In genomic region chr15:85489751-85490150, GRCm38 (mm10) we compare ENCODE assay signal across 41 mouse cellular contexts. TPM values are rescaled to one million over a fixed set of nuclear protein-coding genes. Genes with fewer than 3 reads are reported as not detected.
DNase-seq lines count a peak whose midpoint lies in the region; ATAC-seq and TF ChIP-seq lines count a peak whose summit lies in the region.
"Had no signal": no experiment of that assay in that cellular context is flagged by ENCODE, and none has a peak within 500 bp of the region (broad histone marks: within the 10 kb centered on the region; RNA-seq: fewer than 3 reads in every experiment).

No protein-coding gene starts in this region.

- DNase-seq in hindbrain, embryonic 11.5 days (ENCODE audit: low spot score) = no peak
- no peak for DNase-seq in hindbrain, postnatal 0 days (ENCODE audit: low spot score)
- DNase-seq in forebrain, embryonic 10.5 days (ENCODE audit: extremely low spot score, low spot score) = no peak
- DNase-seq in forebrain, embryonic 14.5 days (ENCODE audit: low spot score) = peak; percentile 70
- DNase-seq in retina, embryonic 14.5 days (ENCODE audit: low spot score) = peak; percentile 82
- no peak for DNase-seq in yolk sac, embryonic 10.5 days (ENCODE audit: low spot score)
- no peak for DNase-seq in embryo, embryonic 10 days (ENCODE audit: low spot score)
- DNase-seq: adrenal gland, postnatal 25 days; cerebellum, adult 18-20 months; cerebellum, postnatal 10 days; gastrocnemius, postnatal 25 days; heart, adult 18-20 months; heart, postnatal 4 days; kidney, adult 2 months; kidney, postnatal 4 days; liver, embryonic 13.5 days; lung, adult 2 months; lung, postnatal 10 days; thymus, adult 2 months; thymus, postnatal 36 days had no signal

- H3K9me3 ChIP-seq in hindbrain, embryonic 11.5 days (ENCODE audit: control insufficient read depth, low read length) = no peaks in the 10 kb centered on the region
- H3K9me3 ChIP-seq in hindbrain, postnatal 0 days (ENCODE audit: low read length) = no peaks in the 10 kb centered on the region
- peaks cover 12% of the 10 kb centered on the region; the same call in 1 of the 2 replicates for H3K9me3 ChIP-seq in forebrain, embryonic 10.5 days
- H3K9me3 ChIP-seq in forebrain, embryonic 14.5 days (replicated peaks; ENCODE audit: control insufficient read depth, low read length) = peaks cover 10% of the 10 kb centered on the region; the same call in 1 of the 2 replicates
- H3K9me3 ChIP-seq: hindbrain, embryonic 15.5 days; intestine, embryonic 15.5 days; limb, embryonic 10.5 days; limb, embryonic 15.5 days; liver, embryonic 13.5 days had no signal

- TF ChIP-seq CTCF in hindbrain, postnatal 0 days (IDR thresholded peaks at IDR 0.05; ENCODE audit: low read depth) = no peak

- no peak for ATAC-seq in hindbrain, embryonic 11.5 days (ENCODE audit: low FRiP score)
- ATAC-seq in hindbrain, postnatal 0 days = no peak
- peak; percentile 35; the same call in 1 of the 2 replicates for ATAC-seq in forebrain, embryonic 14.5 days
- ATAC-seq: intestine, embryonic 15.5 days; Patski had no signal

- no peaks in the 10 kb centered on the region for H3K27me3 ChIP-seq in hindbrain, embryonic 11.5 days (ENCODE audit: control insufficient read depth, insufficient read depth, low read length)
- no peaks in the 10 kb centered on the region for H3K27me3 ChIP-seq in hindbrain, postnatal 0 days (ENCODE audit: insufficient read depth, low read length)
- peaks cover 54% of the 10 kb centered on the region for H3K27me3 ChIP-seq in forebrain, embryonic 10.5 days (ENCODE audit: poor library complexity, severe bottlenecking)
- no peaks in the 10 kb centered on the region for H3K27me3 ChIP-seq in forebrain, embryonic 14.5 days (replicated peaks; ENCODE audit: control insufficient read depth, insufficient read depth, low read length)
- H3K27me3 ChIP-seq: hindbrain, embryonic 15.5 days; limb, embryonic 15.5 days; Patski had no signal

- H3K4me1 ChIP-seq in hindbrain, embryonic 11.5 days (replicated peaks; ENCODE audit: control insufficient read depth, insufficient read depth, low read length) = peaks cover 9% of the 10 kb centered on the region
- H3K4me1 ChIP-seq in hindbrain, postnatal 0 days (ENCODE audit: insufficient read depth, low read length) = peaks cover 15% of the 10 kb centered on the region
- H3K4me1 ChIP-seq in forebrain, embryonic 10.5 days = peaks cover 50% of the 10 kb centered on the region
- H3K4me1 ChIP-seq in forebrain, embryonic 14.5 days (ENCODE audit: control insufficient read depth, insufficient read depth, low read length) = peaks cover 39% of the 10 kb centered on the region
- H3K4me1 ChIP-seq: heart, embryonic 12.5 days; intestine, embryonic 15.5 days; liver, embryonic 13.5 days had no signal

- WGBS in hindbrain, embryonic 11.5 days = 79% methylated on average over 7 of the region's 7 CpGs
- 41% methylated on average over 7 of the region's 7 CpGs for WGBS in hindbrain, postnatal 0 days
- whole genome bisulfite sequencing in forebrain, embryonic 10.5 days = 69% methylated on average over 7 of the region's 7 CpGs
- WGBS in forebrain, embryonic 14.5 days = 14% methylated on average over 7 of the region's 7 CpGs

- H3K27ac ChIP-seq in hindbrain, embryonic 11.5 days (ENCODE audit: low read depth, low read length) = 0 out of 2 replicates have a peak overlapping the region, but pooled peaks have one; percentile 17
- no peak overlapping the region for H3K27ac ChIP-seq in hindbrain, postnatal 0 days
- H3K27ac ChIP-seq in forebrain, embryonic 10.5 days = peak overlapping the region; percentile 78
- H3K27ac ChIP-seq in forebrain, embryonic 14.5 days (ENCODE audit: low read depth, low read length) = peak overlapping the region; percentile 85
- H3K27ac ChIP-seq: hindbrain, embryonic 15.5 days; intestine, embryonic 15.5 days; kidney, postnatal 0 days; limb, embryonic 10.5 days; limb, embryonic 15.5 days; liver, embryonic 13.5 days; macrophage had no signal

- no peak overlapping the region for H3K9ac ChIP-seq in hindbrain, embryonic 11.5 days (ENCODE audit: low read depth, low read length)
- H3K9ac ChIP-seq in hindbrain, postnatal 0 days (replicated peaks; ENCODE audit: low read length) = no peak overlapping the region
- peak overlapping the region; percentile 45; the same call in 1 of the 2 replicates for H3K9ac ChIP-seq in forebrain, embryonic 14.5 days (ENCODE audit: low read length)
- H3K9ac ChIP-seq: heart, embryonic 12.5 days; hindbrain, embryonic 15.5 days; intestine, embryonic 15.5 days; limb, embryonic 15.5 days; liver, embryonic 13.5 days had no signal

- no peak overlapping the region for H3K4me3 ChIP-seq in hindbrain, embryonic 11.5 days (ENCODE audit: low read depth, low read length)
- H3K4me3 ChIP-seq in hindbrain, postnatal 0 days (ENCODE audit: low read length) = no peak overlapping the region
- no peak overlapping the region for H3K4me3 ChIP-seq in forebrain, embryonic 10.5 days
- no peak overlapping the region for H3K4me3 ChIP-seq in forebrain, embryonic 14.5 days (ENCODE audit: low read depth, low read length)
- H3K4me3 ChIP-seq: erythroblast, embryonic 14.5 days; heart, embryonic 12.5 days; hindbrain, embryonic 15.5 days; intestine, embryonic 15.5 days; limb, embryonic 10.5 days; limb, embryonic 15.5 days; liver, embryonic 13.5 days had no signal

- no peaks in the 10 kb centered on the region for H3K36me3 ChIP-seq in hindbrain, embryonic 11.5 days (ENCODE audit: control insufficient read depth, insufficient read depth, low read length)
- H3K36me3 ChIP-seq in hindbrain, postnatal 0 days (ENCODE audit: insufficient read depth, low read length) = no peaks in the 10 kb centered on the region
- no peaks in the 10 kb centered on the region for H3K36me3 ChIP-seq in forebrain, embryonic 10.5 days (replicated peaks)
- no peaks in the 10 kb centered on the region for H3K36me3 ChIP-seq in forebrain, embryonic 14.5 days (ENCODE audit: control insufficient read depth, insufficient read depth, low read length)
- H3K36me3 ChIP-seq: heart, embryonic 12.5 days; hindbrain, embryonic 15.5 days; intestine, embryonic 15.5 days; limb, embryonic 10.5 days; limb, embryonic 15.5 days; liver, embryonic 13.5 days had no signal

- no peak overlapping the region for H3K4me2 ChIP-seq in hindbrain, embryonic 11.5 days (replicated peaks; ENCODE audit: low read depth, low read length)
- no peak overlapping the region for H3K4me2 ChIP-seq in hindbrain, postnatal 0 days (ENCODE audit: low read depth, low read length)
- H3K4me2 ChIP-seq in forebrain, embryonic 14.5 days (ENCODE audit: low read length) = no peak overlapping the region
- H3K4me2 ChIP-seq: heart, embryonic 12.5 days; hindbrain, embryonic 15.5 days; intestine, embryonic 15.5 days; limb, embryonic 15.5 days; liver, embryonic 13.5 days had no signal

RNA-seq across cellular contexts. Expression of gene 7530416G11Rik, which starts 13.3 kb away (rescaled TPM):
- polyA plus RNA-seq in hindbrain, embryonic 11.5 days (2014; fragmentation: Nextera tagmentation; extraction: Ambion mirVana) = not detected in 2 replicates
- not detected in 2 replicates for total RNA-seq in hindbrain, postnatal 0 days (2014; rRNA removed)
- polyA plus RNA-seq in hindbrain, postnatal 0 days (2015; fragmentation: Nextera tagmentation; extraction: Ambion mirVana) = not detected in 2 replicates
- polyA plus RNA-seq in forebrain, embryonic 10.5 days (2016; fragmentation: Nextera tagmentation; extraction: Ambion mirVana) = not detected in 2 replicates
- polyA plus RNA-seq in forebrain, embryonic 14.5 days (2014; fragmentation: Nextera tagmentation; extraction: Ambion mirVana) = not detected in 2 replicates
- total RNA-seq: adrenal gland, postnatal 25 days; common myeloid progenitor, adult 5-6 weeks; gastrocnemius, adult 18-20 months; gastrocnemius, postnatal 25 days; heart, adult 18-20 months; heart, postnatal 4 days; layer of hippocampus, adult 8-10 months; layer of hippocampus, postnatal 25 days; left cerebral cortex, adult 8-10 months; megakaryocyte-erythroid progenitor cell, adult 5-6 weeks; MEL; neutrophil, adult 5-6 weeks had no signal
- polyA plus RNA-seq: embryonic facial prominence, embryonic 14.5 days; erythroblast, embryonic 14.5 days; frontal cortex, adult 2 months; heart, embryonic 12.5 days; heart, postnatal 0 days; hindbrain, embryonic 15.5 days; intestine, embryonic 15.5 days; kidney, adult 2 months; kidney, postnatal 0 days; limb, embryonic 10.5 days; limb, embryonic 15.5 days; liver, embryonic 13.5 days; lung, adult 2 months; macrophage; neural tube, embryonic 11.5 days; Patski; thymus, adult 2 months had no signal

Comparison
In these comparisons a context has a peak if more than half of its experiments do, and no peak if none do; other contexts are left out.
1. DNase-seq: peak in forebrain, embryonic 14.5 days (single experiment) and retina, embryonic 14.5 days (single experiment); none in hindbrain, embryonic 11.5 days (single experiment), hindbrain, postnatal 0 days (single experiment), forebrain, embryonic 10.5 days (single experiment), yolk sac, embryonic 10.5 days (single experiment) and embryo, embryonic 10 days (single experiment).